Mouse (Mus musculus) bone marrow, adult 2 months (tissue): ENCODE measurements around the gene Olfr591. TPM values are rescaled to one million over a fixed set of nuclear protein-coding genes. Genes with fewer than 3 reads are reported as not detected.

ENCODE experiments used
- H3K27ac ChIP-seq: fragments of 200-500 bp; 2 replicates; pipeline ENCODE4 v1.5.1; 2012; ENCODE audit warnings: low read depth, mild to moderate bottlenecking, control low read depth, inconsistent platforms, low read length; ENCODE audit not compliant: control insufficient read depth, poor library complexity, insufficient read depth
- H3K4me1 ChIP-seq: fragments of 200-500 bp; 2 replicates; pipeline ENCODE4 v1.6.1; 2011; ENCODE audit warnings: low read length; ENCODE audit not compliant: control insufficient read depth, insufficient read depth
- H3K4me3 ChIP-seq: fragments of 200-500 bp; replicated peaks from 2 replicates; pipeline ENCODE3; 2011; ENCODE audit warnings: mild to moderate bottlenecking, low read depth, low read length, control low read depth; ENCODE audit not compliant: control insufficient read depth
- CTCF ChIP-seq: fragments of 200-500 bp; IDR thresholded peaks from 2 replicates; pipeline ENCODE4 v1.5.1; 2011; ENCODE audit warnings: low read length, control low read depth; ENCODE audit not compliant: control insufficient read depth, insufficient read depth
- POLR2A ChIP-seq: fragments of 200-500 bp; IDR thresholded peaks from 2 replicates; pipeline ENCODE4 v1.6.1; 2011; ENCODE audit warnings: low read depth, mild to moderate bottlenecking, control low read depth, low read length, borderline replicate concordance; ENCODE audit not compliant: control insufficient read depth
- WGBS: fragments of 180-500 bp; shearing (Covaris S2); methylation state at CpG from one replicate; pipeline ENCODE4 v1.1.7; 2018; 5-methylcytosine and 5-hydroxymethylcytosine counted together
- polyA plus RNA-seq: library from polyadenylated mRNA; stranded (reverse); fragments of >200 nt; gene quantifications from 2 replicates; pipeline ENCODE4 v1.2.4, GENCODE M21; 2011; ENCODE audit warnings: low replicate concordance; ENCODE audit not compliant: missing spikeins, insufficient read depth, insufficient read length

The Olfr591 gene
- polyA plus RNA-seq, 1 experiment, result not detected

GRCm38 (mm10) chr7:103119406-103119805 lies 58.7 kb downstream of the Olfr591 start:
- Histone ChIP-seq H3K4me1 (no peaks in the 10 kb centered on the region), H3K4me3 (no peak overlapping the region), H3K27ac (no peak overlapping the region)
- TF ChIP-seq POLR2A (no peak), CTCF (no peak)
- 61% methylated on average over 3 of the region's 3 CpGs for WGBS

Other genes with a start within 250 kb of the Olfr591 start
- gene Olfr573-ps1, start 235.8 kb downstream of the Olfr591 start, polyA plus RNA-seq, result not detected in 2 replicates
- not detected in 2 replicates for gene Olfr574, start 229.9 kb downstream of the Olfr591 start, polyA plus RNA-seq
- gene Olfr575, start 219.6 kb downstream of the Olfr591 start, polyA plus RNA-seq, result not detected in 2 replicates
- not detected in 2 replicates for gene Olfr576, start 215.7 kb downstream of the Olfr591 start, polyA plus RNA-seq
- gene Olfr577, start 202.4 kb downstream of the Olfr591 start, polyA plus RNA-seq, result not detected in 2 replicates
- gene Olfr578, start 189.0 kb downstream of the Olfr591 start, polyA plus RNA-seq, result not detected in 2 replicates
- gene Olfr582, start 140.3 kb downstream of the Olfr591 start, polyA plus RNA-seq, result not detected in 2 replicates
- not detected in 2 replicates for gene Olfr583, start 127.0 kb downstream of the Olfr591 start, polyA plus RNA-seq
- gene Olfr584, start 96.5 kb downstream of the Olfr591 start, polyA plus RNA-seq, result not detected in 2 replicates
- not detected in 2 replicates for gene Olfr585, start 80.6 kb downstream of the Olfr591 start, polyA plus RNA-seq
- not detected in 2 replicates for gene Olfr586, start 52.7 kb downstream of the Olfr591 start, polyA plus RNA-seq
- gene Olfr588-ps1, start 37.5 kb downstream of the Olfr591 start, polyA plus RNA-seq, result not detected in 2 replicates
- not detected in 2 replicates for gene Olfr589, start 22.0 kb downstream of the Olfr591 start, polyA plus RNA-seq
- not detected in 2 replicates for gene Olfr592, start 6.5 kb upstream of the Olfr591 start, polyA plus RNA-seq
- gene Olfr593, start 33.5 kb upstream of the Olfr591 start, polyA plus RNA-seq, result not detected in 2 replicates
- not detected in 2 replicates for gene Olfr594, start 38.7 kb upstream of the Olfr591 start, polyA plus RNA-seq
- gene Usp17ld, start 74.2 kb upstream of the Olfr591 start, polyA plus RNA-seq, result not detected in 2 replicates
- gene Olfr596, start 127.3 kb upstream of the Olfr591 start, polyA plus RNA-seq, result not detected in 2 replicates
- not detected in 2 replicates for gene Olfr597, start 138.0 kb upstream of the Olfr591 start, polyA plus RNA-seq
- not detected in 2 replicates for gene Olfr598, start 145.2 kb upstream of the Olfr591 start, polyA plus RNA-seq
- not detected in 2 replicates for gene Olfr599, start 157.6 kb upstream of the Olfr591 start, polyA plus RNA-seq
- gene Olfr600, start 171.3 kb upstream of the Olfr591 start, polyA plus RNA-seq, result not detected in 2 replicates
- not detected in 2 replicates for gene Olfr601, start 184.3 kb upstream of the Olfr591 start, polyA plus RNA-seq
- gene Olfr603, start 207.8 kb upstream of the Olfr591 start, polyA plus RNA-seq, result not detected in 2 replicates
- gene Usp17lc, start 236.7 kb upstream of the Olfr591 start, polyA plus RNA-seq, result not detected in 2 replicates